Mouse (Mus musculus) layer of hippocampus, adult 18-20 months (tissue): ENCODE results near the gene Vipr2. TPM values are rescaled to one million over a fixed set of nuclear protein-coding genes. Genes with fewer than 3 reads are reported as not detected.
A peak's percentile ranks its signal among the peaks of the same experiment; 100 is the strongest.

Experiments used
- DNase-seq, 2 experiments: peaks; one replicate each; pipeline ENCODE4 v3.0.0; 2022; ENCODE audit warnings: low spot score in 2 of 2
- microRNA-seq, 2 experiments: library from miRNA; unstranded; fragments of <30 nt; microRNA quantifications; one replicate each; pipeline ENCODE4 v1.2.0; 2021
- total RNA-seq, 2 experiments: library from RNA; stranded (reverse); gene quantifications; 2 replicates each; pipeline ENCODE4 v1.2.3; 2021

Gene Vipr2
- total RNA-seq, 2 experiments from 2014 or later: 0.46 to 0.99 TPM

DNA sequence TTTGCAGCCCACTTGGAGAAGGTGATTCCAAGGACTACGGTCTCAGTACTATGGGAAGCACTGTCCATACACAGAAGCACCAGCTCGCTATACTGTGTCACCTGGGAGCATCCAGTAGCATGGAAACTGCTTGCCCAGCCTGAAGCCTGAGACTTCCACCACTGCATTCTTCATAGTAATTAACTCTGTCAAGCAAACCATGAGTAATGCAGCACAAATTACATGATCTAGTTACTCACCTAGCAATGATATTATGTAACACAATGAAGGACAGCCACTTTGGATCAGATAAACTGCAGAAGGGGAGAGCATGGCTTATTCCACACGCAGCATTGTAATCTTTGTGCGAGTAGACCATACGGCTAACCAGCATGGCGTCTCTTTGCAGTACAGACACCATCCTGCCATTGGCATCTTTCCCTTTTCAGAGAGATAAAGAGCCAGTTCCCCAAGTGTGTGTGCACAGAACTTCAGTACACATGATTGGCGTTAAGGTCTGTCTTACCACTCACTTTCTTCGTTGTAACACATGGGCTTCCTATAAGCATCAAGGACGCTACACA lies 75.4 kb downstream of the Vipr2 start:
- DNase-seq: no peak

DNA sequence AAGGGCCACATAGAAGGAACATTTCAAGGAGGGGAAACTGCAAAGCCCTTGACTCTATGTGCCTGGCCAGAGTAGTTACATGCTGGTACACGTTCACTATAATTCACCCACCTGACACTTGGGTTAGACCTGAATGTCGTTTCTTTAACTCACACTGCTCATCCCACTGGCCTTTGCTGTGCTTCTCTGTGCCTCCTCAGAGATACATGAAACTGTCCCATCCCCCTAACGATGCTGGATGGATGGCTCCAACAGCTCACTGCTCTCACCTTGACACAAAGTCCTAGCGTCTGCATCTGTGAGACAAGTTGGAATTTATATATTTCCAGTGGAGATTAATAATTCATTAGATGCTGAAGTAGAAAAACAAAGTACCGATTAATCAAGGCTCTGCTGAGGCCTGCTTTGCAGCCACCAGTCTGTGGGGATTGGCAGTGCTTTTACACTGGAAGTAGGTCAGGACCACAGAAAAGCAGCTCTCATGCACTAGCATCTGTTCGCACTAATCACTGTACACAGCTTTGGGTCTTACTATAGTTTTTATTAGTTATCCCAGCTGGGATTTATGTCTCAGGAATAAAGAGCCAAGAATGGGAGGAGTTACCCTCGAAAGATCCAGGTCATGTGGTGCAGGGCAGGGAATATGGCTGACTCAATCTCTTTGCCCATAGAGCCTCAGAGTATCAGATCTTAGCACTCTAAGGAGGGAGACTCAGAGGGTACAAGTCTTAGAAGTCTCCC lies 79.4 kb downstream of the Vipr2 start:
- DNase-seq: peak in 1 of 2 experiments; percentile 5

GRCm38 (mm10) chr12:116159223-116159622 lies 81.7 kb downstream of the Vipr2 start:
- DNase-seq: no peak

- no peak for DNase-seq
Measured at GRCm38 (mm10) chr12:116159695-116160094, 82.2 kb downstream of the Vipr2 start.

GRCm38 (mm10) chr12:116165368-116165767 lies 87.8 kb downstream of the Vipr2 start:
- DNase-seq: no peak

DNA sequence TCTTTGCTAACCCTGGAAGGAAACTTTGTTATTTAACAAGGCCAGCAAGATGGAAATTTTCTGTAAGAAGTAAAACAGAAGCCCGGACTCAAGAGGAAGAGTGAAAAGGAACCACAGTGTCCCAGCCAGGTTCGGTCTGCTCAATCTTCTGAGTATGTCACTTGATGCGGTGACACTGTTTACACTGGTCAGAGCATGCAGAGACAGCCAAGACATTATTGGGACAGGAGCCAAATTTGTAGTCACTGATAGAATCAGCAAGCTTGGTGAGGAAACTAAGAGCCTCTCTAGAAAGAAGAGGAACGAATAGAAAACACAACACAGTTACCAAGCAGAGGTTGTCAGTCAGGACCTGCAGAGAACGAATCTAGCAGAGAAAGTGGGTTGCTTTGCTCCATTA lies 92.1 kb downstream of the Vipr2 start:
- no peak for DNase-seq

DNA sequence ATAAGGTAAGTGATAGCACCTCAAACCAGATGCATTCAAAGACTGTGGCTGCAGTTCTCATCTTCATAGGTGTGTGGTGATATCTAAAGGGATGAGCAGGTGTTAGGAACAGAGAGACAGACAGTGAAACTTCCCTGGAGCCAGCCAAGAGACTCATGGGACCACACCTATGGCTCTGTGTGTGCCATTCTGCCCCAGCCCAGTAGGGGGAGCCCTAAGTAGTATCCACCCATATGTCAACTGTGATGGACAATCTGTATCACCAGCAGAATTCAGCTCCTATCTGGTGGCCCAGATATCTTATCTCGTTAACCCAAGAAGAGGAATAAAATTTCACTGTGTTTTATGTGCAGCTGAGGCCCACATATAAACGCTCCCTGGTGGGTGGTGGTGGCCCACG lies 99.4 kb downstream of the Vipr2 start:
- DNase-seq: no peak

- no peak for DNase-seq
Measured at GRCm38 (mm10) chr12:116181436-116182050, 104.0 kb downstream of the Vipr2 start.

- DNase-seq: no peak
Measured at GRCm38 (mm10) chr12:116182376-116182775, 104.8 kb downstream of the Vipr2 start.

GRCm38 (mm10) chr12:116183212-116183935 lies 105.8 kb downstream of the Vipr2 start:
- no peak for DNase-seq

GRCm38 (mm10) chr12:116193952-116194351 lies 116.4 kb downstream of the Vipr2 start:
- no peak for DNase-seq

- DNase-seq: no peak
Measured at GRCm38 (mm10) chr12:116194641-116195040, 117.1 kb downstream of the Vipr2 start.

Small RNA genes lying within 50 kb of the gene (microRNA-seq; reads per million reads assigned to microRNA genes)
- gene Gm44372: 0 reads per million in 2 experiments

Other genes with a start within 250 kb of the Vipr2 start
- gene Zfp386, start 30.0 kb upstream of the Vipr2 start, total RNA-seq: 10 to 100 TPM; 27.8 to 29.3 TPM
- gene Wdr60, start 185.3 kb downstream of the Vipr2 start, total RNA-seq: 10 to 100 TPM; 16.2 to 16.4 TPM
- not detected for gene Gm11027, start 197.7 kb downstream of the Vipr2 start, total RNA-seq
- gene Esyt2, start 203.5 kb downstream of the Vipr2 start, total RNA-seq: 10 to 100 TPM; 64.9 to 69.9 TPM